Mouse (Mus musculus) embryonic facial prominence, embryonic 10.5 days (tissue): Measurements from ENCODE around the gene Pum1. TPM values are rescaled to one million over a fixed set of nuclear protein-coding genes. Genes with fewer than 3 reads are reported as not detected.

Source experiments
- DNase-seq: peaks from one replicate; pipeline ENCODE4 v3.0.0-alpha.2; 2017; ENCODE audit warnings: low spot score
- H3K27ac ChIP-seq: fragments of 300-500 bp; sonication (generic); replicated peaks from 2 replicates; pipeline ENCODE4 v1.5.1; 2016; ENCODE audit warnings: mild to moderate bottlenecking
- H3K27me3 ChIP-seq: fragments of 300-500 bp; sonication (generic); replicated peaks from 2 replicates; pipeline ENCODE4 v1.6.1; 2016; ENCODE audit warnings: low read depth, mild to moderate bottlenecking; ENCODE audit not compliant: poor library complexity, severe bottlenecking
- H3K36me3 ChIP-seq: fragments of 300-500 bp; sonication (generic); replicated peaks from 2 replicates; pipeline ENCODE4 v1.6.1; 2016; ENCODE audit warnings: mild to moderate bottlenecking, moderate library complexity
- H3K4me1 ChIP-seq: fragments of 300-500 bp; sonication (generic); 2 replicates; pipeline ENCODE4 v1.6.1; 2016
- H3K4me3 ChIP-seq: fragments of 300-500 bp; sonication (generic); 2 replicates; pipeline ENCODE4 v1.5.1; 2016; ENCODE audit warnings: mild to moderate bottlenecking, moderate library complexity
- H3K9me3 ChIP-seq: fragments of 300-500 bp; sonication (generic); 2 replicates; pipeline ENCODE4 v1.6.1; 2016; ENCODE audit warnings: mild to moderate bottlenecking
- WGBS: fragments of 180-500 bp; shearing (Covaris S2); methylation state at CpG from one replicate; pipeline ENCODE4 v1.1.7; 2016; 5-methylcytosine and 5-hydroxymethylcytosine counted together
- polyA plus RNA-seq: library from polyadenylated mRNA; unstranded; fragments of >200 nt; fragmentation: Nextera tagmentation; extraction: Ambion mirVana; gene quantifications from 2 replicates; pipeline ENCODE4 v1.2.1, GENCODE M21; 2016

Pum1 gene
- polyA plus RNA-seq, 1 experiment from 2014 or later, result 120 TPM

DNA sequence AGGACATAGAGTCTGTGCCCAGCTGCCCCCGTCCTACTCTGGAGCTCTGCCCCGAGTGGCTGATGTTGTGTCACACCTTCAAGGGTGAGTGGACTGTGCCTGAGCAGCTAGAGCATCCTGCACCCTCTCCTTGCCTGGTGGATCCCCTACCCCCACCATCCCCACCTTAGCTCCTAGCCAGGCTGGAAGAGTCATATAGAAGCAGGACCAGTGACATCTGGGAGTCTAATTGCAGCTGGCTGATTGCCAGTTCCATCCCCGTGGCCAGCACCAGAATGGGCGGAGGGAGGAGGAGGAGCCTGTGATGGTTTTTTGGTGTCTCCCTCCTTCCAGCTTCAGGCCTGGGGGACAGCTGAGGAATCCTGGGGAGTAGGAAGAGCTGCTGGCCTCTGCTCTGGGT lies 136.0 kb downstream of the Pum1 start:
- no peak overlapping the region for H3K4me3 ChIP-seq
- WGBS, result 61% methylated on average over 4 of the region's 4 CpGs
- no peaks in the 10 kb centered on the region for H3K36me3 ChIP-seq
- no peaks in the 10 kb centered on the region for H3K9me3 ChIP-seq
- peaks cover 92% of the 10 kb centered on the region for H3K4me1 ChIP-seq
- peak overlapping the region; percentile 79 for H3K27ac ChIP-seq
- DNase-seq, result no peak
- H3K27me3 ChIP-seq, result peaks cover 5% of the 10 kb centered on the region; the same call in 1 of the 2 replicates

DNA sequence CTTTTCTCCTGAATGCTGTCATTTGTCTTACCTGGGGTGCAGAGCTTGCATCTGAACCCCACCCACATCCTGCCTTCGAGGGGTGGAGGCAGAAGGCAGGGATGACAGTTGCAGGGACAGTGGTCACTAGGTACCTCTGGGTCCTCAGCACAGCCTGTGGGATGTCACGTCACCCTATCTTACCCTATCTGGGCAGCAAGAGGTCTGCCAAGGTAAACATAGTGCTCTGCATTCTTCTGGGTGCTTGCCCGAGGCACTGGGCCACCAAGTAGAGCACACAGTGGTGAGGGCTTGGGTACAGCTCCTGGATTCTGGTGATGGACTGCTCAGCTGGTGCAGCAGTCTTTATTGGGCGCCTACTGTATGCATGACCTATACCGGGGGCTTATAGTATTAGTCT lies 136.5 kb downstream of the Pum1 start:
- WGBS, result 88% methylated on average over 5 of the region's 5 CpGs
- Histone ChIP-seq H3K36me3 (no peaks in the 10 kb centered on the region), H3K27me3 (0 out of 2 replicates have a peak, but pooled peaks cover under 1% of the 10 kb centered on the region), H3K27ac (peak overlapping the region; percentile 79; the same call in 1 of the 2 replicates), H3K4me3 (no peak overlapping the region), H3K4me1 (peaks cover 92% of the 10 kb centered on the region), H3K9me3 (no peaks in the 10 kb centered on the region)
- no peak for DNase-seq

DNA sequence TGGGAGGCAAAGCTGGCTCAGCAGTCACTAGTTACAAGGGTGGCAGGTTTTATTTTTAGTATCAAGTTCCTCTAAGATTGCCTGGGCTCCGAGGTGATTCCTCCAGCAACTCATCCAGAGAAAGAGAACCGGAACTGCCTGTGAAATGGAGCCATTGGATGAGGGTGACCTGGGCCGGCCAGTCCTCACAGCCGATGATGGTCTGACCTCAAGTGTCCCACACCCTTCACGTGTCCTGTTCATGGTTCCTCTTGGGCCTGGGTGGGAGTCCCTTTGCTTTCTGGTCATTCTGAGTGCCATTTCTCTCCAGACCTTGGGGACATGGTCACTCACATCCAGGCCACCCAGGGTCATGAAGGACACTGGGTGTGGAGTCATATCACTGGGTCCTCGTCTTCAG lies 137.0 kb downstream of the Pum1 start:
- Histone ChIP-seq H3K36me3 (no peaks in the 10 kb centered on the region; the same call in 1 of the 2 replicates), H3K4me1 (peaks cover 93% of the 10 kb centered on the region), H3K4me3 (no peak overlapping the region), H3K27me3 (no peaks in the 10 kb centered on the region), H3K27ac (no peak overlapping the region), H3K9me3 (no peaks in the 10 kb centered on the region)
- DNase-seq, result no peak
- WGBS, result 86% methylated on average over 6 of the region's 6 CpGs

DNA sequence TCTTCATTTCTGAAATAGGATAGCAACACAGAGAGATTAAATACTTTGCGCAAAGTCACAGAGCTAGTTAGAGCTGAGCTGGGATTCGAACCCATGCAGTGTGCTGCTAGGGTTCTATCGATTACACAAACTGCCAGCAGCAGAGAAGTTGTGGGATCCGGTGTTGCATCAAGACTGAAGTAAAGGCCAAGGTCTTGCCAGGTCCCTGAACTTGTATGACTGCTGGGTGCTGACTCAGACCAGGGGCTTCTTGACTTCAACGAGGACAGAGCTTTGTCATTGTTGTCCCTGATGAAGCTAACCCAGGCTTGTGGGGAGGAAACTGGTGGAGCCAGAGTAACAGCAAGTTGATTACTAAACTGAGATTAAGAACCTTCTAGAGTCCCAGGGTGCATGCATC lies 138.1 kb downstream of the Pum1 start:
- WGBS, result 90% methylated on average over 5 of the region's 5 CpGs
- Histone ChIP-seq H3K4me1 (peaks cover 93% of the 10 kb centered on the region), H3K9me3 (no peaks in the 10 kb centered on the region), H3K27ac (no peak overlapping the region), H3K36me3 (peaks cover 5% of the 10 kb centered on the region), H3K27me3 (no peaks in the 10 kb centered on the region), H3K4me3 (no peak overlapping the region)
- DNase-seq, result no peak

DNA sequence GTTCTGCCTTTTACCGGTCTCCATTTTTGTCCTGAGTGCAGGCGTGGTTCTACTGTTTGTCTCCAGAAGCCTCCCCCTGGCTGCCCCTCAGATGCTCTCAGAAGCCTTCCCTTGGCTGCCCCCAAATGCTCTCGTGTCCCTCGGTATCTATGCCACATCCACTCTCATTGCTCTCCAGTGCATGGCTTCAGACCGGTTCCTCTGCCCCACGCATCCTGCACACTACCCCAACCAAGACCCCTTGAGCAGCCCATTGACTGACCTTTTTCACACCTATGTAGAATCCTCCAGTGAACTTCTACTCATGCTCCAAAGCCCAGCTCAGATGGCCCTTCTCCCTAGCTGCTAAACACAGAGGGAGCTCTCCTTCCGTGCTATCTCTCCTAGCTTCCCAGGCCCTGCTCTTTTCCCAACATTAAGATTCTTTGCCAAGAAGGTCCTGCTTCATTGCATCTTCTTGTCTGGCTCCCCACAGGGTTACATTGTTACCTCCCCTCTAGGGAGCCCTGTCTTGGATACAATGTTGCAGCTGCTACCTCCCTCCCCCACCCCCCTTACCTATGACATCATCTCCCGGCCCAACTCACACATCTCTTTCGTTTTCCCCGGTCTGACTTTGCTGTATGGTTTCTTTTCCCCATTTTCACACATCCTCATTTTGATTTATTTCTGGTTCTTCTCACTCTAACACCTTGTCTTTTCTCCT lies 138.7 kb downstream of the Pum1 start:
- Histone ChIP-seq H3K9me3 (no peaks in the 10 kb centered on the region), H3K27me3 (no peaks in the 10 kb centered on the region), H3K4me1 (peaks cover 90% of the 10 kb centered on the region), H3K27ac (peak overlapping the region; percentile 61), H3K36me3 (peaks cover 5% of the 10 kb centered on the region), H3K4me3 (no peak overlapping the region)
- no peak for DNase-seq
- WGBS, result 65% methylated on average over 10 of the region's 10 CpGs

DNA sequence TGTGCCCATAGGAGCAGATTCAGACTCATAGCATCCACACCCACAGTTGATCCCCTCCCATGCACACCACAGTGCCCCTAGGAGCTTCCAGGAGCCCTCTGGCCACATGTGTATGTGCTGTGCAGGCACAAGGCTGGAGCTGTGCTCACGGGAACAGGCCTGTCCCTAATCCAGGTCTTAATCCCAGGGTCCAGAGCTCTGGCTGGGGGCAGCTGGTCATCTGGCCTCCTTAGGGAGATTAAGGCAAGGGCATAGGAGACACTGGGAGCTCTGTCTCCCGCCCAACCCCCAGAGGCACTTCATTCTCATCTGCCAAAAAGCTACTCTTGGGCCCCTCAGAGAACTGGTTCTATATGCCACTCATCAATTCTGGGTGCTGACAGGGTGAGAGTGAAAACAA lies 140.5 kb downstream of the Pum1 start:
- 74% methylated on average over 2 of the region's 2 CpGs for WGBS
- Histone ChIP-seq H3K27me3 (no peaks in the 10 kb centered on the region), H3K36me3 (peaks cover 5% of the 10 kb centered on the region), H3K9me3 (no peaks in the 10 kb centered on the region), H3K4me3 (no peak overlapping the region), H3K27ac (0 out of 2 replicates have a peak overlapping the region, but pooled peaks have one; percentile 7), H3K4me1 (peaks cover 87% of the 10 kb centered on the region)
- DNase-seq, result no peak

DNA sequence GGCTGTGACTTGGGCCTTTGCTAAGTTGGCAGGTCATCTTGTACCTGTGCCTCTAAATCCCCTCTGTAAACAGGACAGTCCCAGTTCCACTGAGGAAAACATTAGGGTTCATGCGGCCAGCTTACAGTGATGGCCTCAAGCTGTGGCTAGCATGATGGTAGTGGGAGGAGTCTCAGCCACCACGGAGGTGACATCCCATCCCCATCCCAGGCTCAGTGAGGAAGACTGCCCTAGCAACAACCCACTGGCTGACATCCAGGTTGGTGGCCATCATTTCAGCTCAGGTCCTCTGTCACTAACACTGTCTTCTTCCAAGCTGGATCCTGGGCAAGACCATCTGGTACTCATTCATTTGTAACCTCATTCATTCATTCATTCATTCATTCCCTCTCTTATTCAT lies 141.2 kb downstream of the Pum1 start:
- Histone ChIP-seq H3K36me3 (peaks cover 5% of the 10 kb centered on the region), H3K27ac (no peak overlapping the region), H3K4me1 (peaks cover 84% of the 10 kb centered on the region), H3K4me3 (no peak overlapping the region), H3K9me3 (no peaks in the 10 kb centered on the region), H3K27me3 (no peaks in the 10 kb centered on the region)
- DNase-seq, result no peak
- 72% methylated on average over 2 of the region's 2 CpGs for WGBS

DNA sequence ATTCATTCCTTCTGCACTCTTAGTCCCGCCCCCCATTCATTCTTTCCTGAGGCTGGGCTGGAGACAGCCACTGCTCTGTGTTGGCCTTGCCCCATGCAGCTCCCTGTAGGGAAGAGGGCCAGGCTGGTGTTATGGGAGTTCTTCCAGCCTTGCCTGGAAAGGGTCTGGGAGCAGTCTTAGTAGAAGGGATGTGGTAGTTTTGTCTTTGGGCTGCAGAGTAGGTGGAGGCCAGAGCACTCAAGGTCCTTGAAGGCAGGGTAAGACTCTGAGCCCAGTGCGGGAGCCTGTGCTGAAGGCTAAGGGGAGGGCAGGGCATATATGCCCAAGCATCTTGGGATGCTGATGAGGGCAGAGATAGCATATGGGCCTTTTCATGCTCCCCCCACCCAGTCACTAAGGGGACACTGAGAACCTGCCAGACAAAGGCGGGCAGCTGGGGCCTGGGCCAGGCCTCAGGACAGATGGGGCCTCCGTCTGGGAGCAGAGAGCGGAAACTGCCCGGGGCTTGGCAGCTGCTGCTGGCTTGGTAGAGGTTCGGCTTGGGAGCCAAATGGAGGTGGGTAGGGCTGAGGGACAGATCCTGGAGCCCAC lies 141.7 kb downstream of the Pum1 start:
- H3K9me3 ChIP-seq, result no peaks in the 10 kb centered on the region
- peak overlapping the region; percentile 77 for H3K27ac ChIP-seq
- peaks cover 84% of the 10 kb centered on the region for H3K4me1 ChIP-seq
- H3K36me3 ChIP-seq, result peaks cover 5% of the 10 kb centered on the region
- H3K27me3 ChIP-seq, result no peaks in the 10 kb centered on the region
- no peak overlapping the region for H3K4me3 ChIP-seq
- 76% methylated on average over 7 of the region's 7 CpGs for WGBS
- peak; percentile 29 for DNase-seq

DNA sequence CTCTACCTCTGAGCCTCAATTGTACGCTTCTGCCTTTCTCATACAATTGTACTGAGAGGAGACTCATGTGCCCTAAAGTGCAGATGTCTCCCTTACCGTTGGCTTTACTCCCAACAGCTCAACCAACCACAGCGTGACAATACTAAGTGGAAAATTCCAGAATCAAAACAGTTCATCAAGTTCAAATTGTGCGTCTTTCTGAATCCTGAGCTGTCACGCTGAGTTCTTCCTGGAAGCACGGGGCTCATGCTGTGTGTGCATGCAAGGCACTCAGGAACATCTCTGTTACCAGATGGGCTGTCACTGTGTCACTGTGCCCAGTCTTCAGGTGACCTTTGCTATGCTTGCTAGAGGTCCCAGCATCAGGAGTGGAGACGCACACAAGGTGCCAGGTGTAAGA lies 142.6 kb downstream of the Pum1 start:
- H3K9me3 ChIP-seq, result no peaks in the 10 kb centered on the region
- H3K27ac ChIP-seq, result no peak overlapping the region; the same call in 1 of the 2 replicates
- H3K36me3 ChIP-seq, result peaks cover 5% of the 10 kb centered on the region
- peaks cover 83% of the 10 kb centered on the region for H3K4me1 ChIP-seq
- WGBS, result 89% methylated on average over 7 of the region's 7 CpGs
- no peak for DNase-seq
- H3K27me3 ChIP-seq, result no peaks in the 10 kb centered on the region
- no peak overlapping the region for H3K4me3 ChIP-seq

DNA sequence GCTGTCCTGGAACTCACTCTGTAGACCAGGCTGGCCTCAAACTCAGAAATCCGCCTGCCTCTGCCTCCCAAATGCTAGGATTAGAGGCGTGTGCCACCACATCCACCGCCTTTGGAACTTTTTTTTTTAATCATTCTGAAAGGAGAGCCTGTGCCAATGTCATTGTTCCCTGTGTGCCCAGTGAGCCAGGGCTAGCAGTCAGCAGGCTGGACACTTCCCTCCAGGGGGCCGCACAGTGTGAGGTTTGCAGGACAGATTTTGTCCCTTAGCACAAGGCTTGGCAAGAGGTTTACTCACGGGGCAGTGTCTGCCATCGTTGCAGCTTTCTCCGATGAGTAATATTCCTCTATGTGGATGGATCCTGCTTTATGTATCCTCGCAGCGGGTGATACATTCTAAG lies 143.6 kb downstream of the Pum1 start:
- DNase-seq, result no peak
- peaks cover 5% of the 10 kb centered on the region for H3K36me3 ChIP-seq

DNA sequence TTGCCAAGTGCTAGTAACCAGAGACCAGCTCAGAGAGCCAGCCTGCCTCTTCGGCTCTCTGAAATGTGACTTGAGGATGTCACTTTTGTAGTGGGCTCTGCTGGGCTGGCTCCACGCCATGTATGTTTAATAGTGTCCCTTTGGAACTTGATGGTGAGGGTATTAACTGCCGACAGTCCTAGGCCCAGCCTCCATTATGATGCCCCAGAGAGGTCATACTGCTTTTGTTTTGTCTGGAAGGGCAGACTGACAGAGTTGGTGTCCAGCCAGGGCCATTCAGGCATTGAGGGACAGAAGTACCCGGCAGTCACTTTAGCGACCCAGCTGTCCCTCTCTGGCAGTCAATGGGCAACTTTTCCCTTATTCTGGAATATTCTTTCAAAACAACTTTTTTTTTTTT lies 146.7 kb downstream of the Pum1 start:
- 63% methylated on average over 5 of the region's 5 CpGs for WGBS
- no peaks in the 10 kb centered on the region for H3K27me3 ChIP-seq
- H3K36me3 ChIP-seq, result peaks cover 5% of the 10 kb centered on the region
- H3K4me3 ChIP-seq, result no peak overlapping the region
- H3K9me3 ChIP-seq, result no peaks in the 10 kb centered on the region
- no peak overlapping the region for H3K27ac ChIP-seq
- no peak for DNase-seq
- peaks cover 76% of the 10 kb centered on the region for H3K4me1 ChIP-seq

More for the DNA sequence above, 143.6 kb downstream of the Pum1 start:
- Histone ChIP-seq H3K27ac (no peak overlapping the region), H3K4me3 (no peak overlapping the region), H3K9me3 (no peaks in the 10 kb centered on the region), H3K4me1 (peaks cover 84% of the 10 kb centered on the region), H3K27me3 (no peaks in the 10 kb centered on the region)
- 92% methylated on average over 9 of the region's 9 CpGs for WGBS

DNA sequence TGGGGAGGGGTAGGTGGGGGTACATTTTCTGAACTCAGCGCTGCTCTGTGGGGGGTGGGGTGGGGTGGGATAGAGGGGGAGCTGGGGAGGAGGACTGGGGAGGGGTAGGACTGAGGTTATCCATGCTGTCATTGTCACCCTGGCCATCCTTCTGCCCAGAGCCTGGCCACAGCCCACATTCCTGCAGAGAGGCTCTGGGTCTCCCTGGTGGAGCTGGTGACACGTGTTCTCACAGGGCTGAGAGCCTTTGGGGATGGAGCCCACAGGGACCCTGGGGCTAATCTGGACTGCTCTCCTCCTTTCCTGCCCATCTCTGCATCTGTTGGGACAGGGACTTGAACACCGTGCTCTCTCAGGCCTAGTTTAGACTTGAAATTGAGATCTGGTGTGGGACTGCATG lies 147.7 kb downstream of the Pum1 start:
- no peaks in the 10 kb centered on the region for H3K9me3 ChIP-seq
- peaks cover 78% of the 10 kb centered on the region for H3K4me1 ChIP-seq
- 47% methylated on average over 3 of the region's 3 CpGs for WGBS
- DNase-seq, result no peak
- no peaks in the 10 kb centered on the region for H3K27me3 ChIP-seq
- H3K4me3 ChIP-seq, result no peak overlapping the region
- H3K36me3 ChIP-seq, result peaks cover 3% of the 10 kb centered on the region
- H3K27ac ChIP-seq, result no peak overlapping the region; the same call in 1 of the 2 replicates

DNA sequence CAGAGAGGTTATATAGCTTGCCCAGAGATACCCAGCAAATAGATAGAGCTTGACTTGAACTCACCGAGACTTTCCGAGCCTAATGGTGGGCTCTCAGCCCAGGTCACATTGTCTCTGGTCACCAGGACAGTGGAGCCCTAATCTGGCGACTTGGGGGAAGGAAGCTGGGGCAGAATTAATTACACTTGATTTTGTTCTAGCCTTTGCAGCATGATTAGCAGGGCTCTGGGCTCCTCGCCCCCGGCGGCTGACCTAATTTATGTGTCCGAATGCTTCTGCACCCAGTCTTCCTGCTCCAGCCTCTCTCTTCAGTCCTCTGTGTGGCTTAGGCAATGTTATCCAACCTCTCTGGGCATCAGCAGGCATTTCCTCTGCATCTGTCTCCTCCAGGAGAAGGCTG lies 148.3 kb downstream of the Pum1 start:
- no peak overlapping the region for H3K27ac ChIP-seq
- WGBS, result 54% methylated on average over 7 of the region's 7 CpGs
- no peak for DNase-seq

More for the DNA sequence above, 148.3 kb downstream of the Pum1 start:
- H3K4me1 ChIP-seq, result peaks cover 74% of the 10 kb centered on the region
- no peaks in the 10 kb centered on the region for H3K36me3 ChIP-seq
- H3K9me3 ChIP-seq, result no peaks in the 10 kb centered on the region
- no peak overlapping the region for H3K4me3 ChIP-seq
- H3K27me3 ChIP-seq, result no peaks in the 10 kb centered on the region
